Mouse (Mus musculus): Measurements from ENCODE around the gene Tpcn1.

DNA sequence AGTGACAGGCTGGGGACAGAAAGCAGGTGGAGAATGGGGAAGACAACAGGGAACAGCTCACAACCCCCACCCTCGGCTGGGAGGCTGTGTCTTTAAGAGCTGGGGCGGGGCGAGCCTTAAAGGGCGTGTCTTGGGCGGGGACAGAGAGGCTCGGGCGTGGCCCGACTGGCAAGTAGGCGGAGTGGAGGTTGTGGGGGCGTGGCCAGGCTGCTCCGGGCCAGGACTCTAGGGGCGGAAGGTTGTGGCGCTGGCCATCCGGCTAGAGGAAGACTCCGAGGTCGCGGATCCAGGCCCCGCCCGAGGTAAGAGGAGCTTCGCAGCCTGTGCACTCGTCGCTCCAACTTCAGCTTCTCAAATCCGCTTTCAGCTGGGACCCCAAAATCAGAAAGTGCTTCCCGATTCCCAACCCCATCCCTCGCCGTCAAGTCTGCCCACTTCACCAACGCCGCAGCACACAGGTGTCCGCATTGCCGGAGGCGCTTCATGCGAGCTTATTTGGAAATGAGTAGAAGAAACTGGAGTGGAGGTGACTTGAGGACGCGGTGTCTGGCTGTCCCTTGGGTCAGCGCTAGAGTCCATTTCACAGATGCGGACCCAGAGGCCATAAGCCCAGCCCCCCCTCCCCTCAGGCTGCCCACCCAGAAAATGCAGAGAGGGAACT is 77.4 kb downstream of the Tpcn1 start, which contains the start of gene Slc8b1:
- TF ChIP-seq ZC3H11A (IDR thresholded peaks at IDR 0.05; ENCODE audit: borderline replicate concordance, low read depth, low read length) (no peak), HCFC1 (IDR thresholded peaks at IDR 0.05; ENCODE audit: borderline replicate concordance, insufficient read depth, low read length) (no peak), MAFK (IDR thresholded peaks at IDR 0.05; ENCODE audit: insufficient read depth, low read depth, low read length) (no peak), ZNF384 (IDR thresholded peaks at IDR 0.05; ENCODE audit: low read depth, low read length) (no peak)
